Mouse (Mus musculus) C2C12 (cell line): ENCODE results near the gene Mafg.

ENCODE experiments used
- CTCF ChIP-seq: IDR thresholded peaks from one replicate; pipeline ENCODE4 v1.5.1; 2011; ENCODE audit not compliant: control insufficient read depth, insufficient read depth, insufficient read length
- MAX ChIP-seq: IDR thresholded peaks from one replicate; pipeline ENCODE4 v1.6.1; 2011; ENCODE audit warnings: mild to moderate bottlenecking, control low read depth

DNA sequence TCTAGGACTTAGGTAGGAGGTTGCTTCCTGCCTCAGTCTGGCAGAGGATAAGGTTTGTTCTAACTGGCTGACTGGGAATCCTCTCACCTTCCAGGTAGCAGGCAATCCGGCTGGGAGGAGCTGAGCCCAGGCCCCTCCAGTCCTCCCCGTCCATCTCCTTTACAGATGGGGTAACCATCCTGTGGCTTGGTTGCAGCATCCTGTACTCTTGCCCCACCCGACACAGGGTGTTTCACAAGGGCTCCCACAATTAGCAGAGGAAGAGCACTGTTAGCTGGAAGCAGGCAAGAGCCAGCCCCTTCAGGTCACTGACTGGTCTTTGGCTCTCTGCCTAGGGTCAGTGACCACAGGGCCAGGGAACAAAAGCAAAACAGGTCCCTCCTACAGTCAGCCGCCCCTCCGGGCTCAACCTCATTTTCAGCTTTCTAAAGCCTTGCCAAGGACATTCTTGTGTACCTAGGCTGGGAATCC lies 3.0 kb downstream of the Mafg start:
- TF ChIP-seq CTCF (no peak), MAX (no peak)
